ENCODE assay signal across 7 mouse cellular contexts in genomic region chr11:77488771-77489581, GRCm38 (mm10). TPM values are rescaled to one million over a fixed set of nuclear protein-coding genes. Genes with fewer than 3 reads are reported as not detected.
DNase-seq lines count a peak whose midpoint lies in the region; ATAC-seq lines count a peak whose summit lies in the region.

No protein-coding gene starts in this region.

- peaks cover 11% of the 10 kb centered on the region for H3K79me2 ChIP-seq in macrophage (ENCODE audit: inconsistent target)

- no peaks in the 10 kb centered on the region for H3K27me3 ChIP-seq in hindbrain, embryonic 12.5 days

- 3% methylated on average over 49 of the region's 55 CpGs for WGBS in hindbrain, embryonic 12.5 days
- 11% methylated on average over 55 of the region's 55 CpGs for WGBS in macrophage (ENCODE audit: missing documents)

- peaks cover 70% of the 10 kb centered on the region for H3K4me1 ChIP-seq in hindbrain, embryonic 12.5 days

- ATAC-seq in hindbrain, embryonic 12.5 days (ENCODE audit: low FRiP score) = no peak

- DNase-seq in right cerebral cortex, postnatal 25 days = peak; percentile 56
- no peak for DNase-seq in right cerebral cortex, adult 2 months (ENCODE audit: low spot score in 2 of 2)
- peak; percentile 51 for DNase-seq in embryo, embryonic 10 days (ENCODE audit: low spot score)
- DNase-seq in urinary bladder, postnatal 25 days (ENCODE audit: low spot score) = no peak
- DNase-seq in frontal cortex, adult 2 months (ENCODE audit: extremely low spot score in 1 of 2, low spot score in 1 of 2) = no peak

- H3K9ac ChIP-seq in hindbrain, embryonic 12.5 days = peak overlapping the region; percentile 92

- no peaks in the 10 kb centered on the region for H3K9me3 ChIP-seq in hindbrain, embryonic 12.5 days (replicated peaks)

- H3K36me3 ChIP-seq in hindbrain, embryonic 12.5 days = no peaks in the 10 kb centered on the region
- H3K36me3 ChIP-seq in macrophage (ENCODE audit: inconsistent target) = no peaks in the 10 kb centered on the region

- peak overlapping the region; percentile 94 for H3K4me3 ChIP-seq in hindbrain, embryonic 12.5 days
- H3K4me3 ChIP-seq in macrophage (ENCODE audit: inconsistent target) = peak overlapping the region; percentile 21; the same call in 1 of the 2 replicates

- H3K4me2 ChIP-seq in hindbrain, embryonic 12.5 days (replicated peaks) = peak overlapping the region; percentile 69

- H3K27ac ChIP-seq in hindbrain, embryonic 12.5 days = peak overlapping the region; percentile 91
- H3K27ac ChIP-seq in macrophage = no peak overlapping the region

RNA-seq across cellular contexts. Expression of gene Ankrd13b, which starts 0.5 kb away (rescaled TPM):
- 28.3 and 29.2 TPM in 2 replicates for polyA plus RNA-seq in hindbrain, embryonic 12.5 days (2016; fragmentation: Nextera tagmentation; extraction: Ambion mirVana)
- 10 to 100 TPM in 7 of 26 experiments, 1 to 10 TPM in 16, under 1 TPM in 3; 0.55 to 28.5 (median 5.6) TPM for total RNA-seq in macrophage (2018; cell fraction: chromatin; rRNA removed)
- total RNA-seq in macrophage (2018; cell fraction: cytosol; rRNA removed) = 1 to 10 TPM in 13 of 26 experiments, under 1 TPM in 13; 0.28 to 4.0 (median 1.6) TPM
- total RNA-seq in macrophage (2018; cell fraction: nucleus; rRNA removed) = 10 to 100 TPM in 4 of 26 experiments, 1 to 10 TPM in 12, under 1 TPM in 9, not detected in 1; 0.26 to 14.8 (median 5.2) TPM
- polyA plus RNA-seq in macrophage (2018) = 2.8 to 4.3 TPM (median 3.3 TPM) in 3 replicates
- polyA plus RNA-seq in frontal cortex, adult 2 months (2012; rRNA removed) = 140 and 156 TPM in 2 replicates

RNA-seq across cellular contexts. Expression of gene Git1, which starts 4.4 kb away (rescaled TPM):
- polyA plus RNA-seq in hindbrain, embryonic 12.5 days (2016; fragmentation: Nextera tagmentation; extraction: Ambion mirVana) = 10.9 and 13.4 TPM in 2 replicates
- 100 to 1,000 TPM in 2 of 26 experiments, 10 to 100 TPM in 24; 11.2 to 191 (median 48.6) TPM for total RNA-seq in macrophage (2018; cell fraction: chromatin; rRNA removed)
- 10 to 100 TPM; 22.0 to 35.5 (median 30.7) TPM for total RNA-seq in macrophage (2018; cell fraction: cytosol; rRNA removed)
- 10 to 100 TPM; 12.9 to 79.5 (median 28.5) TPM for total RNA-seq in macrophage (2018; cell fraction: nucleus; rRNA removed)
- polyA plus RNA-seq in macrophage (2018) = 23.8 to 28.2 TPM (median 25.3 TPM) in 3 replicates
- polyA plus RNA-seq in frontal cortex, adult 2 months (2012; rRNA removed) = 196 and 197 TPM in 2 replicates

RNA-seq across cellular contexts. Expression of gene Abhd15, which starts 25.9 kb away (rescaled TPM):
- polyA plus RNA-seq in hindbrain, embryonic 12.5 days (2016; fragmentation: Nextera tagmentation; extraction: Ambion mirVana) = 3.5 and 4.2 TPM in 2 replicates
- 1 to 10 TPM in 15 of 26 experiments, under 1 TPM in 9, not detected in 2; 0.31 to 4.1 (median 1.2) TPM for total RNA-seq in macrophage (2018; cell fraction: chromatin; rRNA removed)
- total RNA-seq in macrophage (2018; cell fraction: cytosol; rRNA removed) = 1 to 10 TPM in 21 of 26 experiments, under 1 TPM in 5; 0.65 to 3.5 (median 2.0) TPM
- total RNA-seq in macrophage (2018; cell fraction: nucleus; rRNA removed) = 1 to 10 TPM in 22 of 26 experiments, under 1 TPM in 4; 0.77 to 5.5 (median 1.9) TPM
- 0.63 to 3.6 TPM (median 3.1 TPM) in 3 replicates for polyA plus RNA-seq in macrophage (2018)
- polyA plus RNA-seq in frontal cortex, adult 2 months (2012; rRNA removed) = 0.48 and 0.66 TPM in 2 replicates

RNA-seq across cellular contexts. Expression of gene Coro6, which starts 26.8 kb away (rescaled TPM):
- polyA plus RNA-seq in hindbrain, embryonic 12.5 days (2016; fragmentation: Nextera tagmentation; extraction: Ambion mirVana) = 0.09 and 0.52 TPM in 2 replicates
- under 1 TPM in 1 of 26 experiments, not detected in 25; 0.31 TPM for total RNA-seq in macrophage (2018; cell fraction: chromatin; rRNA removed)
- total RNA-seq in macrophage (2018; cell fraction: cytosol; rRNA removed) = under 1 TPM in 1 of 26 experiments, not detected in 25; 0.05 TPM
- total RNA-seq in macrophage (2018; cell fraction: nucleus; rRNA removed) = under 1 TPM in 1 of 26 experiments, not detected in 25; 0.94 TPM
- polyA plus RNA-seq in macrophage (2018) = not detected in 3 replicates
- 130 and 142 TPM in 2 replicates for polyA plus RNA-seq in frontal cortex, adult 2 months (2012; rRNA removed)

RNA-seq across cellular contexts. Expression of gene Trp53i13, which starts 26.8 kb away (rescaled TPM):
- 29.7 and 32.3 TPM in 2 replicates for polyA plus RNA-seq in hindbrain, embryonic 12.5 days (2016; fragmentation: Nextera tagmentation; extraction: Ambion mirVana)
- total RNA-seq in macrophage (2018; cell fraction: chromatin; rRNA removed) = 1 to 10 TPM in 20 of 26 experiments, under 1 TPM in 4, not detected in 2; 0.58 to 8.6 (median 2.2) TPM
- 1 to 10 TPM; 1.8 to 6.2 (median 4.0) TPM for total RNA-seq in macrophage (2018; cell fraction: cytosol; rRNA removed)
- total RNA-seq in macrophage (2018; cell fraction: nucleus; rRNA removed) = 10 to 100 TPM in 1 of 26 experiments, 1 to 10 TPM in 25; 2.5 to 10.3 (median 5.9) TPM
- polyA plus RNA-seq in macrophage (2018) = 1.8 to 4.6 TPM (median 4.5 TPM) in 3 replicates
- 7.5 and 8.6 TPM in 2 replicates for polyA plus RNA-seq in frontal cortex, adult 2 months (2012; rRNA removed)

Comparison
In these comparisons a context has a peak if more than half of its experiments do, and no peak if none do; other contexts are left out.
1. DNase-seq: peak in right cerebral cortex, postnatal 25 days (single experiment) and embryo, embryonic 10 days (single experiment); none in right cerebral cortex, adult 2 months (0 of 2), urinary bladder, postnatal 25 days (single experiment) and frontal cortex, adult 2 months (0 of 2).